Mouse (Mus musculus): ENCODE data around the gene Dnah7c. TPM values are rescaled to one million over a fixed set of nuclear protein-coding genes. Genes with fewer than 3 reads are reported as not detected.
A peak's percentile ranks its signal among the peaks of the same experiment; 100 is the strongest.
"Not testable (repeated sequence)": the region's sequence is repeated elsewhere in the genome, so short reads cannot be mapped to it uniquely, and the experiment has no call there.

Dnah7c gene
- polyA plus RNA-seq (2015; fragmentation: Nextera tagmentation; extraction: Ambion mirVana), result 0.11 and 0.15 TPM in 2 replicates

DNA sequence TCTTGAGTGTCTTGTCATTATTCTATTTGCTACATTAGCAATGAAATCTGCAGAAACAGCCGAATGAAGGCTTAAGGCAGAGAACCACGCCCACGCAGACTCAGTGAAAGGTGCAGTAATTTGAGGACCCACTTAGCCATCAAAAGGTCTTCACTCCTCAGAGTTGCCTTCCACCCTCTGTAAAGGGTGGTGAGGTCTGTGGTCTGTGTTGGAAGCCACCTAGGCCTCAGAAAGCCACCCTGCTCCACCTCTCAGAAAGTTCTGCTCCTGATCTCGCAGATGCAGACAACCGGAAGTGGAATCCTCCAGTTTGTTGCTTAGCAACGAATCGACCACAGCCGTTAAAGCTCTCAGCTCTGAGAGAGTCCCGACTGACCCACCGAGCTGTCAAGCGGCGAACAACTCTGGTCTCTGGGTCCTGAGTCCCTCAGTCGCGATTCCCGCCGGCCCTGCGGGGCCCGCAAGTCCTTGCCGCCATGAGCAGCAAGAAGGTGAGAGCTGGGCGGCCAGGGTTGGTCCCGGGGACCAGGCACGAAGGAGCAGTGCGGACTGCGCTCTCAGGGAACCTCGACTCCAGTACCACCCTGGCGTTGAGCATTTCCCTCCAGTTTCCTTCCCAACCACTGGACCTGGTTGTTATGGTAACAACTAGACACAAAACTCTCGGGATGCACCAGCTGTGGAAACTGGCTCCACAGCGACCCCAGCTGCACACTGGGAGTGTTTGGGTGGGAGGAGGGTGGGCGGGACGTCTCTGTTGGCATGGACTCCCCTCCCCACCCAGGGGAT, at the start of gene Dnah7c:
TSS of gene Dnah7c (plus strand) at position 456 of the 789 bp plus-strand sequence.
- Histone ChIP-seq H3K27me3 (no peaks in the 10 kb centered on the region), H3K4me2 (replicated peaks) (peak within 1 kb of the TSS; percentile 92), H3K36me3 (no peaks in the 10 kb centered on the region), H3K4me1 (peaks cover 9% of the 10 kb centered on the region; the same call in 1 of the 2 replicates), H3K9me3 (no peaks in the 10 kb centered on the region), H3K4me3 (peak within 1 kb of the TSS; percentile 55), H3K27ac (replicated peaks) (no peak within 1 kb of the TSS), H3K9ac (replicated peaks) (peak within 1 kb of the TSS; percentile 59)
- ATAC-seq (replicated peaks), result peak; percentile 84
- 11% methylated on average over 30 of the region's 30 CpGs for WGBS

DNA sequence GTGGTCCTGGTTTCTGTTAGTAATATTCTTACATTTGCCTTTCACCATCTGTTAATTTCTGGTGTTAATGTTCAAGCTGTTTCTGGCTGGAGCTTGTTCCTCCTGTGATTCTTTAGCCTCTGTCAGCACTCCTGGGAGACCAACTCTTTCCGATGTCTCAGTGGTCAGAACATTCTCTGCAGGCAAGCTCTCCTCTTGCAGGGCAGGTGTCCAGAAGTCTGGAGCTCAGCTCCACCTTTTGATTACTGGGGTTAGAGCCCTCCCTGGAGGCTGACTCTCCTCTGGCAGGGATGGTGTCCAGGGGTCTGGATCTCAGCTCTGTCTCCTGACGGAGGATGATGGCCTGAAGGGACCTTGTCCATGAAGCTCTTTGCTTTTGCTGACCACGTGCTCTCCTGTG, 44.8 kb upstream of the Dnah7c start:
- H3K27me3 ChIP-seq; H3K9me3 ChIP-seq; H3K4me1 ChIP-seq; H3K36me3 ChIP-seq; H3K4me3 ChIP-seq; H3K4me2 ChIP-seq (replicated peaks); H3K9ac ChIP-seq (replicated peaks); ATAC-seq (replicated peaks); H3K27ac ChIP-seq (replicated peaks): not testable (repeated sequence)
- 95% methylated on average over 3 of the region's 3 CpGs for WGBS

DNA sequence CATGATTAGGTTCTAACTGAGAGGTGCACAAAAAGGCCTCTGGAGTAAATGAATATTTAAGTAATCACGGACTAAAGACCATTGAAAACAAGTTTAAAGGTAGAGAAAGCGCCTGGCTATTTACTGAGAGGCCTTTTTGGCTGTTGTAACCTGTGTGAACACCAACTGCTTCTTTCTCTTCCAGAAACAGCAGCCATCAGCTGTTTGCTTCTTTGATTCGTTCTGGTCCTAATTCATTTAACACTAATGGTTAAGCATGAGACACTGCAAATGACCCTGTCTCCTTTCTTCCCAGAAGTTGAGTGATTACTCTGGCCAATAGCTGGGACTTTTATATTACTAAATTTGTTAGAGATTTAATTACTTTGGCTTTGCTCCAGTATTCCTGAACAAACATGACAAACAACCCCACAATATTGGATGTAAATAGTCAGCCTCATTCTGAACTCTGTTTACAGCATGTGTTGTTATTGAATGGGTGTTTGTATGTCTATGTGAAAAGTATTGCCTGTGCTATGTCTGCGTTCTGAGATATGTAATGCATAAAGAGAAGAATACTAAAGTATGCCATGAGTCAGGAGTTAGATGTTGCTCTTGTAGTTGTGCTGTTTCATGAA, 30.6 kb upstream of the Dnah7c start:
- H3K27me3 ChIP-seq; H3K9me3 ChIP-seq; H3K9ac ChIP-seq (replicated peaks); H3K4me1 ChIP-seq; H3K36me3 ChIP-seq; H3K27ac ChIP-seq (replicated peaks); H3K4me2 ChIP-seq (replicated peaks); H3K4me3 ChIP-seq: not testable (repeated sequence)
- peak; percentile 74 for ATAC-seq (replicated peaks)
- WGBS, result 29% methylated on average over 3 of the region's 4 CpGs

DNA sequence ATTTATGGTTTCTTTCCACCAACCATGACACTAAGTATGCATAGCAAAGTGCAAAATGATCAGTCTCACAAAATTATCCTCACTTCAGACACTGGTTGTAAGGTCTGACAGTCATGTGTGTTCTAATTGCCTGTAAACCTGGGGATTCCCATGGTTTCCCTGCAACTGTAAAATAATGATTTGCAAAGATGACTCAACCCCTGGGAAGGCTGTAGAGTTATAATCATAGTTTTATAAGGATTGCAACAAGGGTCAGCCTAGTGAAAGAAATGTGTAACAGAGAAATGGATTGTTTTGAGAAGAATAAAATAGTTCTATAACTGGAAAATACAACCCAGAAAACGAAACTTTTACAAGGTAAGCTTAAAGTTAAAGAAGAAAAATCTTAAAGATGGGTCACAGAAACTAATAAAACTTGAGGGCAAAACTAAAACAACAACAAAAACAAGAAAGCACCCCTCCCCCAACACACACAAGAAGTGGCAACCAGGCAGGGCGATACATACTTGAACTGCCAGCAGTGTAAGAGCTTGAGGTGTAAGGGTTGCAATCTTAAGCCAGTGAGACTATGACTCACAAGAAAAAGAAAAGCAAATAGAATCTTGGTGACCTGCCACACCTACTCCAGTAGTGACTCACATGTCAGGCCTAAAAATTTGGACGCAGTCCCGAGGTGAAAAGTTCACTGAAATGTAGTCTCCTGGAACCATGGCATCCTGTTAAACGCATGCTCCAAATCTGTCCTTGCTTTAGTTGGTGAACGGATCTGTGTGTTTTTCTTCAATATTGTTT, 16.9 kb upstream of the Dnah7c start:
- Histone ChIP-seq H3K27me3 (no peaks in the 10 kb centered on the region), H3K4me1 (no peaks in the 10 kb centered on the region), H3K27ac (replicated peaks) (no peak overlapping the region), H3K36me3 (no peaks in the 10 kb centered on the region), H3K4me3 (no peak overlapping the region), H3K4me2 (replicated peaks) (no peak overlapping the region), H3K9me3 (no peaks in the 10 kb centered on the region), H3K9ac (replicated peaks) (no peak overlapping the region)
- WGBS, result 88% methylated on average over 6 of the region's 6 CpGs
- ATAC-seq (replicated peaks), result no peak

DNA sequence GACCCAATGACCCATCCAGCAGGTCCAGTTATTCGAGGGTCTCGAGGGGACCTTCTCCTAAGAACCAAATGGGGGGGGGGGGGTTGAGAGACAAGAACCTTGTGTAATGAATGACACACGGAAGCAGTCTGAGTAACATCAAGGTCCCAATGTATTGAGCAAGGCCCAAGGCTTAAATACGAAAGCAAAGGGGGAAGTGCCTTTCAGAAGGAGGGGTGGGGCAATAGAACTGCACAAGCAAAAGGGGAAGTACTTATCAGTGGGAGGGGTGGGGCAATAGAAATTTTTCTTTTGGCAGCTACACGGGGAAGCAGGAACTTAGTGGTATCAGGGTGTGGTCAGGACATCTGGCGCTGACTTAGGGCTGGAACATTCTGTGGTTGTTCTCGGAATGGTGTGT, 10.6 kb upstream of the Dnah7c start:
- 91% methylated on average over 7 of the region's 7 CpGs for WGBS
- not testable (repeated sequence) for H3K9ac ChIP-seq (replicated peaks); ATAC-seq (replicated peaks); H3K27ac ChIP-seq (replicated peaks); H3K27me3 ChIP-seq; H3K4me3 ChIP-seq; H3K36me3 ChIP-seq; H3K9me3 ChIP-seq; H3K4me1 ChIP-seq; H3K4me2 ChIP-seq (replicated peaks)

DNA sequence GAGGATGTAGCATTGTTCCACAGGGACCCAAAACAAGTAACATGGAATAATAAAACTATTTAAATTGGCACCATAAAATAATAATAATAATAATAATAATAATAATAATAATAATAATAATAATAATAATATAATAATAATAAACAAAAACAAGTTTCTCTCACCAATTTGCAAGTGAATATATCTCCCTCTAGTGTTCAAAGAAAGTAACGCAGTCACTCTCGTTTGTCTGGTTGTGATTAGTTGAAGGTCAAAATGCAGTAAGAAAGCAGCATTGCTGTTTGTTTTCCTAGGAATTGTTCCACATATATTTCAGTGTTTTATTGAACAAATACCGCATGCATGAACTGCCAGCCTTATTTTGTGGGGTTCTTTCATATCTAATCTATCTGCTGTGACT, 8.4 kb upstream of the Dnah7c start:
- H3K9ac ChIP-seq (replicated peaks); H3K27me3 ChIP-seq; H3K4me1 ChIP-seq; ATAC-seq (replicated peaks); H3K4me2 ChIP-seq (replicated peaks); H3K27ac ChIP-seq (replicated peaks); H3K9me3 ChIP-seq; H3K36me3 ChIP-seq; H3K4me3 ChIP-seq: not testable (repeated sequence)
- 23% methylated on average over 3 of the region's 3 CpGs for WGBS

DNA sequence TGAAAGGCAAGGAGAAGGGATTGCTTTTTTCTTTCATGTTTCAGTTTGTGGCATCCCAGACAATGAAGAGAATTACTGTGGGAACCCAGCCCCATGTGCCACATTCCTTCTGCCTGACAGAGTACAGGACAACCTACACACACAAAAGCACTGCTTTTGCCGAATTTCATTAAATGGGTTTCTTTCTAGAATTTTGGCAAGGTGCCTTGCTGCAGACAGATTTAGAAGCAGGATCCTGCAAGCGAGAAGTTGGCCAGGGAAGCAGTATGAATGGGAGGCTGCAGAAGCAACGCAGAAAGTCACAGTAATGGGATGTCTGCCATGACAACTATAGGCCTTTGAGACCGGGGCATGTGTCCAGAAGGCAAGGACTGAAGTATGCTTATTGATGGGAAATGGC, 6.4 kb upstream of the Dnah7c start:
- WGBS, result 26% methylated on average over 4 of the region's 4 CpGs
- not testable (repeated sequence) for H3K9ac ChIP-seq (replicated peaks); H3K27ac ChIP-seq (replicated peaks); H3K9me3 ChIP-seq; H3K4me3 ChIP-seq; H3K4me1 ChIP-seq; H3K36me3 ChIP-seq; H3K27me3 ChIP-seq; H3K4me2 ChIP-seq (replicated peaks)
- peak; percentile 76 for ATAC-seq (replicated peaks)

DNA sequence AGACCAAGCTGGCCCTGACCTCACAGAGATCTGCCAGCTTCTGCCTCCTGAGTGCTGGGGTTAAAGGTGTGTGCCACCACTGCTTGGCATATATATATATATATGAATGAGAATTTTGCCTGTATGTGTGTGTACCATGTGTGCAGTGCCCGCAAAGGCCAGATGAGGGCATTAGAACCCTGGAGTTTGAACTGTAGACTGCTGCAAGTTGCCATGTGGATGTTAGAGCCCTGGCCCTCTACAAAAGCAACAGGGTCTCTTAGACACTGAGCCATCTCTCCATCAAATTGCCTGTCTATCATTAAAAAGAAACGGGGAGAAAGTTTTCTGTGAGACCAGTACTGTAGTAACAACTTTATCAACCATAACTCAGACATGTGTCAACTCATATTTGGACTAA, 3.0 kb downstream of the Dnah7c start:
- no peak overlapping the region for H3K4me2 ChIP-seq (replicated peaks)
- no peak overlapping the region for H3K4me3 ChIP-seq
- H3K4me1 ChIP-seq, result peaks cover 9% of the 10 kb centered on the region; the same call in 1 of the 2 replicates
- H3K36me3 ChIP-seq, result no peaks in the 10 kb centered on the region
- ATAC-seq (replicated peaks), result no peak
- no peaks in the 10 kb centered on the region for H3K27me3 ChIP-seq
- WGBS, result 82% methylated on average over 2 of the region's 2 CpGs
- no peaks in the 10 kb centered on the region for H3K9me3 ChIP-seq
- no peak overlapping the region for H3K9ac ChIP-seq (replicated peaks)
- no peak overlapping the region for H3K27ac ChIP-seq (replicated peaks)

DNA sequence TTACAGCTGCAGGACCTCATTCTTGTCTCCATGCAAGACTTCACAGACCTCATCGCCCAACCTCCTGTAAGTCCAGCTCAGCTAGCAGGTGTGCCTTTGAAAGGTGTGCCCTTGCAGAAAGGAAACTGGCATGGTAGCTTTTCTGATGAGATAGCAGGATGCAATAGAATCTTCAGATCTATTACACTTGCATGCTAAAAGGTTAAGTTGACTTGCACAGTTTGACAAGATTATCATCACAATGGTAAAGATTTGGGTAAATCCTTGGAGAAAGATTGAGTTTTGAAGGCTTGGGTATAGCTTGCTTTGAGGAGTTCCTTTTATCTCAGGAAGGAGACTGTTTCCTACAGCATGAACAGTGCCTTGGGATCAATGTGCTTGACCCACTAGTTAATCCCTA, 89.3 kb downstream of the Dnah7c start:
- not testable (repeated sequence) for H3K27ac ChIP-seq (replicated peaks); H3K9ac ChIP-seq (replicated peaks); H3K36me3 ChIP-seq; H3K9me3 ChIP-seq; ATAC-seq (replicated peaks); H3K4me2 ChIP-seq (replicated peaks); H3K4me3 ChIP-seq; H3K4me1 ChIP-seq; H3K27me3 ChIP-seq
- WGBS, result 84% methylated on average over 1 of the region's 1 CpGs

DNA sequence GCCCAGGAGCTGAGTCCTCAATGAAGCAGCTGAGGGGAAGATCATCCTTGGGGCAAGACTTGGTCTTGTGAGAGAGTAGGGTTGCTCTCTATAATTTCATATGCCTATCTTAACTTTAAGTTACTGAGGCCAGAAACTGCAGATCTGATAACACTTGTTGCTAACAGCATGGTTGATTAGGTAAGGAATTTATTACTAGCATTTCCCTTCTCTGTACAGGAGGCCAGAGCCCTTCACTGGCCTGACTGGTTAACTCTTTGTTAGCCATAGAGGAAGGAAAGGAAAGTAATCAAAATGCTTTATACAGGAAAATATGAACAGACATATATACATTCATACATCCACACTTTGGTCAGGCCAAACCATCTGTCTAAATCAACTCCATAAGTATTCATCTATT, 95.6 kb downstream of the Dnah7c start:
- no peak overlapping the region for H3K27ac ChIP-seq (replicated peaks)
- no peak overlapping the region for H3K4me2 ChIP-seq (replicated peaks)
- H3K4me1 ChIP-seq, result no peaks in the 10 kb centered on the region
- H3K27me3 ChIP-seq, result no peaks in the 10 kb centered on the region
- no peak for ATAC-seq (replicated peaks)
- H3K9ac ChIP-seq (replicated peaks), result no peak overlapping the region
- no peaks in the 10 kb centered on the region for H3K9me3 ChIP-seq
- no peaks in the 10 kb centered on the region for H3K36me3 ChIP-seq
- H3K4me3 ChIP-seq, result no peak overlapping the region

DNA sequence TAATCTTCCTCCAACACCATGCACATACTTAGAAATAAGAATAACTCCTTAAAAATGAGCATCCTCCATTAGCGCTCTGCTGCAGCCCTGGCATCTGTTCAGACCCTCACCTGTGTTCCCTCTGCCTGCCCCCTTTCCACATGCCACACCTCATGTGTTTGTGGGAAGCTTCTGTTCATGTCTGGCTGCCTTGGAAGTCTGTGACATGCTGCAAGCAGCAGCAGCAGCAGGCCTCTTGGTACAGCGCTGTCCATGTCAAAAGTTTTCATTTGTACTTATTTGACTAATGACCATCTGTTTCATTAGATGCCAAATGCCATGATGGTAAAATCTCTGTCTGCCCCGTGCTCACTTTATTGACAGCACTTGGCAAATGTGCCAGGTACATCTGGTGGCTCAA, 101.1 kb downstream of the Dnah7c start:
- H3K4me2 ChIP-seq (replicated peaks); H3K27me3 ChIP-seq; H3K36me3 ChIP-seq; H3K9me3 ChIP-seq; H3K27ac ChIP-seq (replicated peaks); H3K4me1 ChIP-seq; H3K4me3 ChIP-seq; H3K9ac ChIP-seq (replicated peaks): not testable (repeated sequence)
- peak; percentile 63; the same call in 1 of the 2 replicates for ATAC-seq (replicated peaks)
- 45% methylated on average over 3 of the region's 3 CpGs for WGBS

DNA sequence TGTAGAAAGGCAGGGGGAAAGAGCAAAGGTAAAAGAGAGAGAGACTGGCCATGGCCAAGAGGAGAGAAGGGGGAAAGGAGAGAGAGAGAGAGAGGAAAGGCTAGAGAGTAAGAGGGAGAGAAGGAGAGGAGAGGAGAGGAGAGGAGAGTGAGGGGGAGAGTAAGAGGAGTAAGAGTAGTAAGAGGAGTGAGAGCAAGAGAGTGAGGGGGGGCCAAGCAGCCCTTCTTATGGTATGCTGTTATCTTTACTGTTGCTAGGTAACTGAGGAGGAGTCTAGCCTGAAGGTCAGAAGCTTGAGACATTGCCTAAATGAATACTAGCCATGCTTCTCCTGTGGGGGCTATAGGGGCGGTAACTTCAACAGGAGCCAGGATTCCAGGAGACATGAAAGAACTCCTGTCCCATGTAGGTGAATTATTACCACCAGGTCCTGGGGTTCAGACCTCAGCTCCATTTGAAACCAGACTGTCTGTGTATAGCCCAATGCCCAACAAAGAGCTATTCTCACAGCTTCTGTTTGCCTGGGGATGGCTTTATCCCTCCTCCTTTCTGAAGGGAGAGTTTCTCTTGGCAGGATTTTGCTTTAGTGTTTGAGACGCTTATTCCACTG, 119.5 kb downstream of the Dnah7c start:
- WGBS, result 87% methylated on average over 2 of the region's 2 CpGs
- H3K27me3 ChIP-seq, result no peaks in the 10 kb centered on the region

More for the DNA sequence above, 119.5 kb downstream of the Dnah7c start:
- no peak overlapping the region for H3K4me2 ChIP-seq (replicated peaks)
- no peak overlapping the region for H3K27ac ChIP-seq (replicated peaks)
- no peak overlapping the region for H3K9ac ChIP-seq (replicated peaks)
- H3K4me3 ChIP-seq, result no peak overlapping the region
- H3K9me3 ChIP-seq, result no peaks in the 10 kb centered on the region
- H3K36me3 ChIP-seq, result no peaks in the 10 kb centered on the region
- no peak for ATAC-seq (replicated peaks)
- no peaks in the 10 kb centered on the region for H3K4me1 ChIP-seq
